Mouse (Mus musculus) forebrain, embryonic 16.5 days (tissue): ENCODE data around the gene 1700028K03Rik. TPM values are rescaled to one million over a fixed set of nuclear protein-coding genes. Genes with fewer than 3 reads are reported as not detected.

Source experiments
- ATAC-seq: fragments of 200-750 bp; cut with Nextera tagmentation; 2 replicates; pipeline ENCODE4 v1.8.0; 2017; ENCODE audit warnings: mild to moderate bottlenecking, moderate library complexity
- H3K27ac ChIP-seq: fragments of 300-500 bp; sonication (generic); 2 replicates; pipeline ENCODE4 v1.5.1; 2014; ENCODE audit warnings: low read length, control low read depth
- H3K27me3 ChIP-seq: fragments of 300-500 bp; sonication (generic); replicated peaks from 2 replicates; pipeline ENCODE4 v1.6.1; 2014; ENCODE audit warnings: low read length; ENCODE audit not compliant: control insufficient read depth, insufficient read depth
- H3K36me3 ChIP-seq: fragments of 300-500 bp; sonication (generic); 2 replicates; pipeline ENCODE4 v1.6.1; 2014; ENCODE audit not compliant: control insufficient read depth, insufficient read depth
- H3K4me1 ChIP-seq: fragments of 300-500 bp; sonication (generic); replicated peaks from 2 replicates; pipeline ENCODE4 v1.6.1; 2014; ENCODE audit warnings: low read length; ENCODE audit not compliant: control insufficient read depth, insufficient read depth
- H3K4me2 ChIP-seq: fragments of 300-500 bp; sonication (generic); 2 replicates; pipeline ENCODE4 v1.6.1; 2014; ENCODE audit warnings: mild to moderate bottlenecking, low read length, control low read depth
- H3K4me3 ChIP-seq: fragments of 300-500 bp; sonication (generic); replicated peaks from 2 replicates; pipeline ENCODE4 v1.5.1; 2014; ENCODE audit warnings: mild to moderate bottlenecking, low read length, control low read depth
- H3K9ac ChIP-seq: fragments of 300-500 bp; sonication (generic); replicated peaks from 2 replicates; pipeline ENCODE4 v1.6.1; 2014; ENCODE audit warnings: low read depth, low read length, control low read depth
- H3K9me3 ChIP-seq: fragments of 300-500 bp; sonication (generic); 2 replicates; pipeline ENCODE4 v1.6.1; 2016; ENCODE audit warnings: low read length; ENCODE audit not compliant: control insufficient read depth
- WGBS: fragments of 180-500 bp; shearing (Covaris S2); extraction: QIAGEN DNeasy Blood & Tissue Kit; methylation state at CpG from one replicate; pipeline ENCODE4 v1.1.7; 2014; 5-methylcytosine and 5-hydroxymethylcytosine counted together
- polyA plus RNA-seq: library from polyadenylated mRNA; unstranded; fragments of >200 nt; fragmentation: Nextera tagmentation; extraction: Ambion mirVana; gene quantifications from 2 replicates; pipeline ENCODE4 v1.2.1, GENCODE M21; 2015

1700028K03Rik gene
- polyA plus RNA-seq, 1 experiment from 2014 or later: 0.25 TPM

GRCm38 (mm10) chr5:107524281-107524680 is 10.2 kb upstream of the 1700028K03Rik start:
- H3K27ac ChIP-seq: no peak overlapping the region
- 87% methylated on average over 10 of the region's 10 CpGs for WGBS
- ATAC-seq: no peak

DNA sequence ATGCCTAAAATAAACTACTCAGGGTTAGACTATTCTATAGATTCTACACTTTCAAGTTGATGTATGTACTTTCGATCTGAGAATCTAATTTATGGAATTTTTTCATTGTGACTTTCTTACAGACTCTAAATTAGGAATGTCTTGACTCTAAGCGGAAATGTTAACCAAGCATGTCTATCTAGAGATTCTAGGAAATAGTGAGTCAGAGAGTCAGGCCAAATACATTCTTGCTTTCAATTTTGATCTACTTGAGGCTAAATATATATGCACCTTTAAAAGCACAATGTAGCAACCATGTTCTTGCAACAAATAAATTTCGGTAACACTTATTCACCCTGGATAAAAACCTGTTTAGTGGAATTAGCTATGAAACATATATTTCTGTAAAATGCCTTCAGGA is 5.7 kb upstream of the 1700028K03Rik start:
- Histone ChIP-seq H3K4me1 (no peaks in the 10 kb centered on the region), H3K9ac (no peak overlapping the region), H3K36me3 (no peaks in the 10 kb centered on the region), H3K4me2 (no peak overlapping the region), H3K9me3 (no peaks in the 10 kb centered on the region), H3K4me3 (no peak overlapping the region), H3K27me3 (no peaks in the 10 kb centered on the region), H3K27ac (no peak overlapping the region)
- WGBS: 92% methylated on average over 3 of the region's 3 CpGs
- no peak for ATAC-seq

More at GRCm38 (mm10) chr5:107524281-107524680, 10.2 kb upstream of the 1700028K03Rik start:
- H3K4me2 ChIP-seq: no peak overlapping the region
- no peaks in the 10 kb centered on the region for H3K27me3 ChIP-seq
- no peaks in the 10 kb centered on the region for H3K36me3 ChIP-seq
- no peak overlapping the region for H3K9ac ChIP-seq
- H3K9me3 ChIP-seq: no peaks in the 10 kb centered on the region
- H3K4me1 ChIP-seq: no peaks in the 10 kb centered on the region
- no peak overlapping the region for H3K4me3 ChIP-seq

DNA sequence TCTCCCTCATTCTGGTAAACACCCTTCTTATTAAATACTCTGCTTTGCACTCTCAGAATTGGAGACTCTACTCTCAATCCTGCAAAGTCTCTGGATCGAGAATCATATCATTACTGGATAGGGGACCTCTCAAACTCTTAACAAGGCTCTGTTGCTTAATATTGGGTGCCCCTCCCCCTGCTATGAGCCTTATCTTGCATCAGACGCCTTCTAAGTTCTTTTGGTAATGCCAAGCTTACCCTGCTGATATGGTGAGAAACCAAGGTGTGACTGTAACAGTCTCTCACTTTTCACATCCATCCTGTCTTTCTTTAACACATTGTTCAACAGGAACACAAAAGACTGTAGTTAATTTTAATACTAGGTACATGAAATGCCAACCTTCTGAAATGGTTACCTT is 919 bp upstream of the 1700028K03Rik start:
- H3K27ac ChIP-seq: no peak overlapping the region
- H3K4me3 ChIP-seq: no peak overlapping the region
- H3K27me3 ChIP-seq: no peaks in the 10 kb centered on the region
- 80% methylated on average over 2 of the region's 2 CpGs for WGBS
- no peaks in the 10 kb centered on the region for H3K4me1 ChIP-seq
- H3K9me3 ChIP-seq: no peaks in the 10 kb centered on the region
- no peak overlapping the region for H3K4me2 ChIP-seq
- no peak overlapping the region for H3K9ac ChIP-seq
- ATAC-seq: no peak
- H3K36me3 ChIP-seq: no peaks in the 10 kb centered on the region

- Histone ChIP-seq H3K4me1 (peaks cover 4% of the 10 kb centered on the region), H3K9ac (no peak overlapping the region), H3K36me3 (no peaks in the 10 kb centered on the region), H3K27me3 (no peaks in the 10 kb centered on the region), H3K9me3 (no peaks in the 10 kb centered on the region), H3K27ac (no peak overlapping the region), H3K4me3 (no peak overlapping the region), H3K4me2 (no peak overlapping the region)
- WGBS: 17% methylated on average over 7 of the region's 7 CpGs
- ATAC-seq: no peak
Observed at GRCm38 (mm10) chr5:107541696-107542095, 7.2 kb downstream of the 1700028K03Rik start.

- no peaks in the 10 kb centered on the region for H3K27me3 ChIP-seq
- H3K4me2 ChIP-seq: no peak overlapping the region
- no peaks in the 10 kb centered on the region for H3K36me3 ChIP-seq
- H3K27ac ChIP-seq: no peak overlapping the region
- H3K4me1 ChIP-seq: peaks cover 4% of the 10 kb centered on the region
- no peak overlapping the region for H3K4me3 ChIP-seq
- H3K9ac ChIP-seq: no peak overlapping the region
- 81% methylated on average over 4 of the region's 4 CpGs for WGBS
- no peaks in the 10 kb centered on the region for H3K9me3 ChIP-seq
- no peak for ATAC-seq
Observed at GRCm38 (mm10) chr5:107545927-107546326, 11.4 kb downstream of the 1700028K03Rik start.

- H3K4me1 ChIP-seq: no peaks in the 10 kb centered on the region
- H3K4me3 ChIP-seq: no peak overlapping the region
- H3K27ac ChIP-seq: no peak overlapping the region
- no peak overlapping the region for H3K9ac ChIP-seq
- H3K9me3 ChIP-seq: no peaks in the 10 kb centered on the region
- no peak overlapping the region for H3K4me2 ChIP-seq
- H3K27me3 ChIP-seq: no peaks in the 10 kb centered on the region
- ATAC-seq: no peak
- no peaks in the 10 kb centered on the region for H3K36me3 ChIP-seq
- 91% methylated on average over 3 of the region's 3 CpGs for WGBS
Observed at GRCm38 (mm10) chr5:107547955-107548354, 13.4 kb downstream of the 1700028K03Rik start.

DNA sequence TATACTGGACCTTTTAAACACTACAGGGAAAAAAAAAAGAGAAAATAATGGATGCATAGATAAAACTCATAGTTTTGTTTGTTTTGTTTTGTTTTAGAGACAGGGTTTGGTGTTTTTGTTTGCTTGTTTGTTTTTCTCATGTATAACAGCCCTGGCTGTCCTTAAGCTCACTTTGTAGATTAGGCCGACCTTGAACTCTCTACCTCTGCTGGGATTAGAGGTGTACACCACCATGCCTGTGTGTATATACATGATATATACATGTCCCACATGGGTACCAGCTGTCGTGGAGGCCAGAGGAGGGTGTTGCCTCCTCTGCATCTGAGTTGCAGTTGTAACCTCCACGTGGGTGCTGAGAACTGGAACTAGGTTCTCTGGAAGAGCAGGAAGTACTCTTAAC is 13.9 kb downstream of the 1700028K03Rik start:
- WGBS: 91% methylated on average over 3 of the region's 3 CpGs
- H3K27ac ChIP-seq: no peak overlapping the region

DNA sequence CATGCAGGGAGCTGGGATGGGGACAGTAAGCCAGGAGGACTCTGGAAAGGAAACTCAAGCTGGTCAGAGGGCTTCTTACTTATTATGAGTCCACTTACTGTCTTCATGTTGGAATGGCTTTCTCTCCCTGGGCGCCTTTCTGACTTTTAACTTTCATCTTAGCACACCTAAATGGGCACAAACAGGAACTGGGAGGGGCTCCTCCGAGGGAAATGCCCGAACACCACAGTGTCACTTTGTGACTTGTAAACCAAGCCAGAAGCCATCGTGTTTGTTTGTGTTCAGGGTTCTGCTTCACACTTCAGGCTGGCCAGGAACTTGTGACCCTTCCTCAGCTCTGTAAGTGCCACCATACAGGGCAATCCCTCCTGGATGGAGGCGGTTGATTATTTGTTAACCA is 19.8 kb downstream of the 1700028K03Rik start:
- ATAC-seq: no peak
- H3K9me3 ChIP-seq: no peaks in the 10 kb centered on the region
- no peak overlapping the region for H3K27ac ChIP-seq
- peaks cover 16% of the 10 kb centered on the region for H3K36me3 ChIP-seq
- H3K4me1 ChIP-seq: no peaks in the 10 kb centered on the region
- WGBS: 89% methylated on average over 5 of the region's 5 CpGs
- H3K4me3 ChIP-seq: no peak overlapping the region
- no peak overlapping the region for H3K9ac ChIP-seq
- H3K4me2 ChIP-seq: no peak overlapping the region
- no peaks in the 10 kb centered on the region for H3K27me3 ChIP-seq

More for the DNA sequence above, 13.9 kb downstream of the 1700028K03Rik start:
- Histone ChIP-seq H3K36me3 (no peaks in the 10 kb centered on the region), H3K4me2 (no peak overlapping the region), H3K27me3 (no peaks in the 10 kb centered on the region), H3K4me1 (no peaks in the 10 kb centered on the region), H3K4me3 (no peak overlapping the region), H3K9ac (no peak overlapping the region), H3K9me3 (no peaks in the 10 kb centered on the region)
- no peak for ATAC-seq

GRCm38 (mm10) chr5:107556969-107557368 is 22.5 kb downstream of the 1700028K03Rik start:
- Histone ChIP-seq H3K27me3 (no peaks in the 10 kb centered on the region), H3K27ac (no peak overlapping the region), H3K4me2 (no peak overlapping the region), H3K4me3 (no peak overlapping the region), H3K36me3 (peaks cover 23% of the 10 kb centered on the region), H3K9ac (no peak overlapping the region), H3K9me3 (no peaks in the 10 kb centered on the region), H3K4me1 (no peaks in the 10 kb centered on the region)
- WGBS: 87% methylated on average over 3 of the region's 3 CpGs
- no peak for ATAC-seq

GRCm38 (mm10) chr5:107569148-107569547 is 34.6 kb downstream of the 1700028K03Rik start:
- peak; percentile 65 for ATAC-seq
- H3K9ac ChIP-seq: no peak overlapping the region
- H3K4me3 ChIP-seq: no peak overlapping the region
- peaks cover 25% of the 10 kb centered on the region for H3K36me3 ChIP-seq
- no peak overlapping the region for H3K27ac ChIP-seq
- H3K27me3 ChIP-seq: no peaks in the 10 kb centered on the region
- 87% methylated on average over 9 of the region's 9 CpGs for WGBS
- no peaks in the 10 kb centered on the region for H3K9me3 ChIP-seq
- H3K4me1 ChIP-seq: no peaks in the 10 kb centered on the region
- no peak overlapping the region for H3K4me2 ChIP-seq
